Mouse (Mus musculus) hindbrain, embryonic 13.5 days (tissue): ENCODE results near the gene Cacfd1. TPM values are rescaled to one million over a fixed set of nuclear protein-coding genes. Genes with fewer than 3 reads are reported as not detected.

Source experiments
- ATAC-seq: fragments of 200-750 bp; cut with Nextera tagmentation; 2 replicates; pipeline ENCODE4 v1.8.0; 2017; ENCODE audit warnings: moderate TSS enrichment; ENCODE audit not compliant: low FRiP score
- H3K27ac ChIP-seq: fragments of 300-500 bp; sonication (generic); 2 replicates; pipeline ENCODE4 v1.5.1; 2015; ENCODE audit warnings: inconsistent platforms, mild to moderate bottlenecking, moderate library complexity
- H3K27me3 ChIP-seq: fragments of 300-500 bp; sonication (generic); 2 replicates; pipeline ENCODE4 v1.6.1; 2015; ENCODE audit warnings: mild to moderate bottlenecking, inconsistent platforms
- H3K36me3 ChIP-seq: fragments of 300-500 bp; sonication (generic); 2 replicates; pipeline ENCODE4 v1.6.1; 2015; ENCODE audit warnings: mild to moderate bottlenecking, inconsistent platforms
- H3K4me1 ChIP-seq: fragments of 300-500 bp; sonication (generic); replicated peaks from 2 replicates; pipeline ENCODE4 v1.6.1; 2015; ENCODE audit warnings: inconsistent platforms
- H3K4me2 ChIP-seq: fragments of 300-500 bp; sonication (generic); 2 replicates; pipeline ENCODE4 v1.6.1; 2015; ENCODE audit warnings: inconsistent platforms, mild to moderate bottlenecking, moderate library complexity
- H3K4me3 ChIP-seq: fragments of 300-500 bp; sonication (generic); 2 replicates; pipeline ENCODE4 v1.5.1; 2015; ENCODE audit warnings: mild to moderate bottlenecking, inconsistent platforms
- H3K9ac ChIP-seq: fragments of 300-500 bp; sonication (generic); 2 replicates; pipeline ENCODE4 v1.6.1; 2015; ENCODE audit warnings: mild to moderate bottlenecking, inconsistent platforms
- H3K9me3 ChIP-seq: fragments of 300-500 bp; sonication (generic); 2 replicates; pipeline ENCODE4 v1.6.1; 2016; ENCODE audit warnings: inconsistent platforms
- WGBS: fragments of 180-500 bp; shearing (Covaris S2); methylation state at CpG from one replicate; pipeline ENCODE4 v1.1.7; 2015; 5-methylcytosine and 5-hydroxymethylcytosine counted together
- polyA plus RNA-seq: library from polyadenylated mRNA; unstranded; fragments of >200 nt; fragmentation: Nextera tagmentation; extraction: Ambion mirVana; gene quantifications from 2 replicates; pipeline ENCODE4 v1.2.1, GENCODE M21; 2015

Cacfd1 gene
- polyA plus RNA-seq, 1 experiment from 2014 or later = 117 TPM

DNA sequence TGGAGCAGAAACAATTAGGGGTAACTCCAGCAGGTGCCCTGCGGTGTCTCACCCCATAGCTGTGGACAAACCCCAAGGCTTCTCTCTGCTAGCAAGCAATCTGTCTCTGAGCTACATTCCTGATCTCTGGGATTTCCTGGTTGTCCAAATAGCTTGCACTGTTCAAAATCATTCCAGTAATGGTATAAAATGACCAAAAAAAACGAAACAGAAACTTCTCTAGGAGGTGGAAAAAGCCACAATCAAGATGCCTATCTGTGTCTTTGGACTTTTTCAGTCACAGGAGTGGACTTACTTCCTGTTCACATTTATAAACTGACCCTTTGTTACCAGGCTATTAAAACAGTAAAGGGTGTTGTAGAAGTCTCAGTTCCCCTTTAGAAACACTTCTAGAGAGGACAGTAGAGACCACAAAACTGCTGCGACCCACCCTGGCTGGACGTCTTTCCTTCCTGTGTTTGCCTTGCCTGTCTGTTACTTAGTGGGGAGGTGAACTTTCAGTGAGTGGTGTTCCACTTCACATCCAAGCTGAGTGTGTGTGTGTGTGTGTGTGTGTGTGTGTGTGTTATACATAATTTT lies 18.8 kb downstream of the Cacfd1 start:
- no peak for ATAC-seq
- Histone ChIP-seq H3K27ac (no peak overlapping the region), H3K9ac (peak overlapping the region; percentile 63; the same call in 1 of the 2 replicates), H3K4me3 (peak overlapping the region; percentile 44), H3K36me3 (no peaks in the 10 kb centered on the region), H3K27me3 (peaks cover 20% of the 10 kb centered on the region), H3K4me1 (peaks cover 22% of the 10 kb centered on the region), H3K9me3 (no peaks in the 10 kb centered on the region), H3K4me2 (peak overlapping the region; percentile 69)
- WGBS = 84% methylated on average over 4 of the region's 4 CpGs

DNA sequence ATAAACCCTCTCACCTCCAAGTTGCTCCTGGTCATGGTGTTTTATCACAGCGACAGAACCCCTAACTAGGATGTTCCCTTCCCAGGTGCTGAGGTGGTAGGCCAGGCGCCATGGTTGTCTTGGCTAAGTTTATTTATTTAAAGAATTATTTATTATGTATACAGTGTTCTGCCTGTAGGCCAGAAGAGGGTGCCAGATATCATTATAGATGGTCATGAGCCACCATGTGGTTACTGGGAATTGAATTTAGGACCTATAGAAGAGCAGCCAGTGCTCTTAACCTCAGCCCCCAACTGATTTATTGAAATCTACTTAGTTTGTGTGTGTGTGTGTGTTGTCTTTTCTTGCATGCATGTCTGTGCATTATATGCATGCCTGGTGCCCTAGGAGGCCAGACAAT lies 22.6 kb downstream of the Cacfd1 start:
- Histone ChIP-seq H3K9me3 (no peaks in the 10 kb centered on the region), H3K27me3 (peaks cover 20% of the 10 kb centered on the region), H3K4me3 (no peak overlapping the region), H3K4me1 (peaks cover 11% of the 10 kb centered on the region), H3K27ac (no peak overlapping the region), H3K9ac (no peak overlapping the region), H3K36me3 (no peaks in the 10 kb centered on the region), H3K4me2 (no peak overlapping the region)
- 76% methylated on average over 2 of the region's 2 CpGs for WGBS
- no peak for ATAC-seq

DNA sequence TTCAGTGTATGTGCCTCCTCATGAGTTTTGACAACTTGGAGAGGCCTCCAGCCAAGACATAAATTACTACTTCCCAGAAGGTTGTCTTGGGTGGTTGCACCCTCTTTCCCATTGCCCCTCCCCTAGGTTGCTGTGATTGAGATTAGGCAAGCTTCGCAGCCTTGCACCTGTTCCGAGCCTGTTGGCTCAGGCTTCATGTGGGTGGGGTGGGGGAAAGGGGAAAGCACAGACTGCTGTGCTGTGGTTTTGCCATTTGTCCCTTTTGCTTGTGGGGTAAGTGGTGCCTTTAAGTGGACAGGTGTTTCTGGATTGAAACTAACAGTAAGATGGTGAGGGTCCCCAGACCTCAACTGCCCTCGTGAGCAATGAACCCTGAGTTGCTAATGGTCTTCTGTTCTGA lies 26.3 kb downstream of the Cacfd1 start:
- Histone ChIP-seq H3K36me3 (no peaks in the 10 kb centered on the region), H3K4me1 (no peaks in the 10 kb centered on the region), H3K9ac (no peak overlapping the region), H3K9me3 (no peaks in the 10 kb centered on the region), H3K27ac (no peak overlapping the region), H3K4me2 (no peak overlapping the region), H3K27me3 (peaks cover 10% of the 10 kb centered on the region; the same call in 1 of the 2 replicates), H3K4me3 (no peak overlapping the region)
- no peak for ATAC-seq
- WGBS = 72% methylated on average over 3 of the region's 3 CpGs

DNA sequence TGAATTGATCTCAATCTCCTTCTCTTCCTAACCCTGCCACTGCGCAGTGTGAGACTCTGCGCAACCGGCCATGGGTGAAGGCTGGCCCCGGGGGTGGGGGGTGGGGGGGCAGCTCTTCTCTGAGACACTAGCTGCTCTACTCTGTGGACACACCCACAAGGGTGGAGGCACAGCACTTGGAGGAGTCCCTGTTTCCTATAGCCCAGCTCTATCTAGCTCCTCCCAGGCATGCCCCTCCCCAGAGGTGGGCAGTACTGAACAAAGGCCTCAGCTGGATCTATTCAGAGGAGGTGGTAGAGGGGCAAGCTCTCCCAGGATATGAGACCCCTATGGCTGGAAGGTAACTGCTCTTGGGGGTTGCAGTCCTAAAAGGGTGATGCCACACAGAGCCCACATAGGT lies 27.3 kb downstream of the Cacfd1 start:
- H3K4me3 ChIP-seq = no peak overlapping the region
- H3K27me3 ChIP-seq = peaks cover 13% of the 10 kb centered on the region; the same call in 1 of the 2 replicates
- no peak overlapping the region for H3K9ac ChIP-seq
- no peaks in the 10 kb centered on the region for H3K9me3 ChIP-seq
- H3K27ac ChIP-seq = no peak overlapping the region
- no peaks in the 10 kb centered on the region for H3K4me1 ChIP-seq
- 63% methylated on average over 4 of the region's 4 CpGs for WGBS
- ATAC-seq = no peak
- H3K36me3 ChIP-seq = no peaks in the 10 kb centered on the region
- H3K4me2 ChIP-seq = no peak overlapping the region

DNA sequence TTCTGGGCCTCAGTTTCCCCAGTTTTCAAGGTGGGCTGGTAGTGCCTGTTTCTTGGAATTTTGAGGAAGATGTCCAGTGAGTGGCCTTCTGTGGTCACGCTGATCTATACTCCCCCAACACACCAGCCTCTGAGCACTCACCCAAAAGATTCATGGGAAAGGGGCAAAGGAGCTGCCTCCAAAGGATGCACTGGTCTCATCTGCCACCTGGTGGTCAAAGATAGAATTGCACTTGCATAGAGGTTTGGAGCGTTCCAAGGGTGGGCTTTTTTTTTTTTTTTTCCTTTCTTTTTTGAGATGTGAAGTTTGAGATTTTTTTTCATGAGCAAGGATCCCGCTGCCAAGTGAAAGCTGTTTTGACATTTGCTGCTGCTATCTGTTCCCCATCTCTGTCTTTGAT lies 28.9 kb downstream of the Cacfd1 start:
- Histone ChIP-seq H3K4me1 (no peaks in the 10 kb centered on the region), H3K9ac (no peak overlapping the region)
- 3% methylated on average over 3 of the region's 3 CpGs for WGBS

DNA sequence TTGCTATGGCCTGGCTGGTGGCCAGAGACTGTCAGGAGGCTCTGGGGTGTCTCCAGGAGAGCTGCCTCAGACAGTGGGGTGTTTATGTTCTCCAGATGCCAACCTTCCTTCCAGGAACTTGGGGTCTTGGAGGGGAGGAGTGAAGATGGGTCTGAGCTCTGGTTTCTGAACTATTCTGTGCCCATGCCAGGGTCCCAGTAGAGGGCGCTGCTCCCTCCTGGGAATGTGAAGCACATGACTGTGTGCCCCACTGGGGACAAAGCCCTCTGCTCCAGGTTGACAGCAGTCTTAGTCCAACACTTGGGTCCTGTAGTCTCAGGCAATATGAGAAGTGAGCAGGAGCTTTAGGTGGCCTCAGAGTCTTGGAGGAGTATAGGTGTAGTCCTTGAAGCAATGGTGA lies 29.6 kb downstream of the Cacfd1 start:
- Histone ChIP-seq H3K27ac (no peak overlapping the region), H3K4me3 (no peak overlapping the region), H3K4me1 (no peaks in the 10 kb centered on the region), H3K9ac (no peak overlapping the region), H3K36me3 (no peaks in the 10 kb centered on the region), H3K9me3 (no peaks in the 10 kb centered on the region), H3K27me3 (peaks cover 14% of the 10 kb centered on the region; the same call in 1 of the 2 replicates), H3K4me2 (no peak overlapping the region)
- 0% methylated on average over 1 of the region's 1 CpGs for WGBS
- no peak for ATAC-seq

More for the DNA sequence above, 28.9 kb downstream of the Cacfd1 start:
- Histone ChIP-seq H3K36me3 (no peaks in the 10 kb centered on the region), H3K9me3 (no peaks in the 10 kb centered on the region), H3K4me3 (no peak overlapping the region), H3K27ac (no peak overlapping the region), H3K4me2 (no peak overlapping the region), H3K27me3 (peaks cover 14% of the 10 kb centered on the region; the same call in 1 of the 2 replicates)
- peak; percentile 58 for ATAC-seq

DNA sequence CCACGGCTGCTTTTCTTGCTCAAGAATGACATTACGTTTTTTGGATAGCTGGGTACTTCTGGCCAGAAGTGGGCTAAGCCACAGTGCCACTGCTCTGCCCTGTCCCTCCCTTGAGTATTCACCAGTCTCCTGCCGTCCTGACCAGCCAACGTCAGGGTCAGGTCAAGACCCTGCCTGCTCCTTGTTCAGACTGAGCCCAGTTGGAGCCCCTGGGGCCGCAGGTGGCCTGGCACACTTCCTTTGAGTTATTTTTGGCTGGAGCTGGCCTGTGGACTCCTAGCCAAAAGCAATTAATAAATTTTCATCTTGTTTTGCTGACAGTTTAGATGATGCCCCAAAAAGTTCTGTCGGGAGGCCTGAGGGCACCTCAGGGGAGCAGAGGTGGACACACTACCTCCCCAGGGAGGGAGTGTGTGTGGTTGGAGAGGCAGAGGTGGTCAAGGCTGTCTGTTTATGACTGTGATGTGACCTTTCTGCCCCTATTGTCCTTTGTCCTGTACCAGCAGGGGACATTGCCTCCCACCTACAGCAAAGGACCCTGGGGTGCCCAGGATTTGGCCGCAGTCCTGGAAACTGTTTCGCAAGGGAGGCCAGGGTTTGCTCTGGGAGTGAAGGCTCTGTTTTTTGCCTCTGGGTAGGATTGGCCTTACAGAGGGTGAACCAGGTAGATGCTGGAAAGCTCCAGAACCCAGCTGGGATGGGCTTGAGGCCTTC lies 32.6 kb downstream of the Cacfd1 start:
- Histone ChIP-seq H3K4me2 (no peak overlapping the region), H3K27me3 (peaks cover 18% of the 10 kb centered on the region), H3K4me1 (no peaks in the 10 kb centered on the region), H3K9me3 (no peaks in the 10 kb centered on the region), H3K36me3 (no peaks in the 10 kb centered on the region), H3K4me3 (no peak overlapping the region), H3K27ac (no peak overlapping the region), H3K9ac (no peak overlapping the region)
- no peak for ATAC-seq
- 72% methylated on average over 8 of the region's 8 CpGs for WGBS

DNA sequence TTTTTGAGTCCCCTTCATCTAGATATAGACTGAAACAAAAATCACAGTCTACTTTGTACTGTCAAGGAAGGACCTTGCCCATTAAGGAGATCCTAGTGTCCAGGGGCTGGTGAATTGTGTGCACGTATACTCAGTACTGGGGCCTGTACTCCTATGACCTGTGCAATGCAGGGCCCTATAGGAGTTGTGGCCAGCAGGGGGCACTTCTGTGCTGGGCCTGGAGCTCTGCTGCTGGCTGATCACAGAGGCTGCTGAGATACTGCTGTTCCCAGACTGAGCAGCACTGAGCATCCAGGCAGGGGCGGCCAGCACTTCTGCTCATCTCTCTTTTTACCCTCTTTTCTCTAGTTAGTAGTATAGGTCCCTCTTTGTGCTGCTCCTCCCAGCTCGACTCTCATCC lies 33.7 kb downstream of the Cacfd1 start:
- Histone ChIP-seq H3K4me1 (no peaks in the 10 kb centered on the region), H3K9me3 (no peaks in the 10 kb centered on the region), H3K9ac (no peak overlapping the region), H3K27ac (no peak overlapping the region), H3K4me3 (no peak overlapping the region), H3K4me2 (no peak overlapping the region), H3K36me3 (no peaks in the 10 kb centered on the region), H3K27me3 (peaks cover 18% of the 10 kb centered on the region)
- 32% methylated on average over 3 of the region's 3 CpGs for WGBS
- peak; percentile 89 for ATAC-seq

DNA sequence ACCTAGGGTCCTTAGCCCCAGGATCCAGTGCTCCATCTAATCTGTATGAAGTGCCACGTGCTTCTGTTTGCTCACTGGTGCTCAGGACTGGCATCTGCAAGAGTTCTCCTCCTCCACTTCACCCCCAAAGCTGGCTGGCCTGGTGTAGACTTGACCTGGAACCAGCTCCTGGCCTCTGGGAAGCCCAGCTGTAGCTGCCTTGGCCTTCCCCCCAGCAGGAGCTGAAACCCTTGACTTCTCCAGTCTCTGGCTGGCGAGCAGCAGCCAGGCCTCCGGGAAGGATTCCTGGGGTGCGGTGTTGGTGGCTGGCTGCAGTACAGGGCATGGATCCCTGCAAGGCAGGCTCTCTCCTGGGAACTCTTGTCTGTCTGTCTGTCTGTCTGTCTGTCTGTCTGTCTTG lies 34.4 kb downstream of the Cacfd1 start:
- no peaks in the 10 kb centered on the region for H3K36me3 ChIP-seq
- H3K27me3 ChIP-seq = peaks cover 16% of the 10 kb centered on the region
- no peaks in the 10 kb centered on the region for H3K9me3 ChIP-seq
- no peak overlapping the region for H3K4me3 ChIP-seq
- H3K27ac ChIP-seq = no peak overlapping the region
- ATAC-seq = no peak
- H3K4me1 ChIP-seq = no peaks in the 10 kb centered on the region
- no peak overlapping the region for H3K4me2 ChIP-seq
- no peak overlapping the region for H3K9ac ChIP-seq
- WGBS = 69% methylated on average over 4 of the region's 4 CpGs

DNA sequence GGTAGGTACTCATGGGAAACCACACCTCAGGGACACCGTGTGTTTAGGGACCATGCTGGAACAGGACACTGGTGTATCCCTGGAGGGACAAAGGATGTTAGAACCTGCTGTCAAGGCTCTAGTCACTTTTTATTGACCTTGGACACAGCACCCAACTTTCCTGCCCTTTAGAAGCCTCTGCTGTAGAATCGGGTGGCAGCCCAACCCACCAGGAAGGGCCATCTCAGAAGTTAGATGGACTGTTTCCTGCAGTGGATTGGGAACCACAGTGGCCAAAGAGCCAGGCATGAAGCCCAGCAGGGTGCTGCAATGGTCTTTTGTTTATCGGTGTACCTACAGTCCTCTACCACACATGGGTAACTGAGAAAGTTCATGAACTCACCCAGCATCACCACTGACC lies 34.9 kb downstream of the Cacfd1 start:
- Histone ChIP-seq H3K4me3 (no peak overlapping the region), H3K27me3 (peaks cover 12% of the 10 kb centered on the region; the same call in 1 of the 2 replicates), H3K9ac (no peak overlapping the region), H3K36me3 (no peaks in the 10 kb centered on the region), H3K27ac (no peak overlapping the region), H3K4me2 (no peak overlapping the region), H3K4me1 (no peaks in the 10 kb centered on the region), H3K9me3 (no peaks in the 10 kb centered on the region)
- WGBS = 76% methylated on average over 3 of the region's 3 CpGs
- no peak for ATAC-seq

DNA sequence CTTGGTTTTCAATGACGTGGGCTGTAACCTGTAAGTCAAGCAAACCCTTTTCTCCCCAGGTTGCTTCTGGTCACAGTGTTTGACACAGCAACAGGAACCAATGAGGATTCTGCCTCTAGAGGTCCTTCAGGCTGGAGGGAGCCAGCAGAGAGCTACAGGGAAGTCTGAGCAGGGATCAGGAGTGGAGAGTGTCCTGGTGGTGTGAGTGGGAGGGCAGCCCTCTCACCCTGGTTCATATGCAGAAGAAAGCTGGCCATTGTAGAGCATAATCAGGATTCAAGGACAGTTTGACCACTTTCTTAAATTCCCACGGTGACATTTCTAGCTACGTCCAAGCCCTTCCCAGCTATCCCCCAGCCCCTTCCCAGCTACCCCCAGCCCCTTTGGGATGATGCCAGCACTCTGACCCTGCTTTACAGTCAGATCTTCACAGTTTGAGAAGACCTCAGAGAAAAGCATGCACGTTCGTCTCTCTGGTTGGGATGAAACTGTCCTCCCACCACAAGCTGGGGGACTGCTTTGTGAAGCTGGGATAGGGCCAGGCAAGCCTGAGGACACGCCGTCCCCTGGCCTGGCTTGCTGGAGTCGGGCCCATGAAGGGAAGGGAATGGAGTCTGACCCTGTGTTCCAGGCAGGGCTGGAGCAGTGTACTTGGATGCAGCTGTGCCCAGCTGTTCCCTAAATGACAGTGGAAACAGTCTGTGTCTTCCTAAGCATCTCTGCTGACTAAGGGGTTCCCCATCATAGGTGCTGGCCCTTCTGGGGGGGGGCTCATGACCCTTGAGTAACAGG lies 36.4 kb downstream of the Cacfd1 start:
- H3K36me3 ChIP-seq = no peaks in the 10 kb centered on the region
- H3K27ac ChIP-seq = no peak overlapping the region
- H3K4me2 ChIP-seq = no peak overlapping the region
- H3K4me3 ChIP-seq = no peak overlapping the region
- H3K9ac ChIP-seq = no peak overlapping the region
- no peaks in the 10 kb centered on the region for H3K9me3 ChIP-seq
- WGBS = 70% methylated on average over 8 of the region's 8 CpGs
- H3K27me3 ChIP-seq = peaks cover 7% of the 10 kb centered on the region; the same call in 1 of the 2 replicates
- H3K4me1 ChIP-seq = no peaks in the 10 kb centered on the region
- ATAC-seq = no peak

DNA sequence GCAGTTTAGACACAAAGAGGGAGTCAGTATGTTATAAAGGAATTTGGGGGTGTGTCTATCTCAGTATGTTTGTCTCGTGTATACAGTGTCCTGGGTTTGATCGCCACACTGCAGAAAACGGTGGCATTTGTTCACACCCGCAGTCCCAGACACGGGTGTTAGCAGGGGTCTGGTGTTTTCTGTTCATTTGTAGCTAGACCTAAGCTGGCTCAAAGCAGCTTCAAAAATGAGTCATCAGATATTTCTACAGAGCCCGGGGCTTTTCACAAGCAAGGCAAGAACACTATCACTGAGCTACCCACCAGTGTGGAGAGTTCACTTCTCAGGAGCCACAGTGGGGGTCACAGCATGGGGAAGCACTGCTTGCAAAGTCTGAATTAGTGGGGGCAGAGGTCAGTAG lies 39.7 kb downstream of the Cacfd1 start:
- no peak for ATAC-seq
- H3K4me2 ChIP-seq = no peak overlapping the region
- WGBS = 40% methylated on average over 6 of the region's 6 CpGs
- H3K36me3 ChIP-seq = no peaks in the 10 kb centered on the region
- H3K9me3 ChIP-seq = no peaks in the 10 kb centered on the region
- H3K27ac ChIP-seq = no peak overlapping the region
- H3K4me3 ChIP-seq = no peak overlapping the region
- no peak overlapping the region for H3K9ac ChIP-seq
- no peaks in the 10 kb centered on the region for H3K4me1 ChIP-seq
- H3K27me3 ChIP-seq = peaks cover 4% of the 10 kb centered on the region; the same call in 1 of the 2 replicates
